Mouse (Mus musculus): ENCODE measurements at regions not wholly inside any gene's neighbourhood (a gene's known extent, or its start where the extent isn't known, plus 50 kb on each side); places are given as distances from the start of the nearest gene placed in this dataset.

DNA sequence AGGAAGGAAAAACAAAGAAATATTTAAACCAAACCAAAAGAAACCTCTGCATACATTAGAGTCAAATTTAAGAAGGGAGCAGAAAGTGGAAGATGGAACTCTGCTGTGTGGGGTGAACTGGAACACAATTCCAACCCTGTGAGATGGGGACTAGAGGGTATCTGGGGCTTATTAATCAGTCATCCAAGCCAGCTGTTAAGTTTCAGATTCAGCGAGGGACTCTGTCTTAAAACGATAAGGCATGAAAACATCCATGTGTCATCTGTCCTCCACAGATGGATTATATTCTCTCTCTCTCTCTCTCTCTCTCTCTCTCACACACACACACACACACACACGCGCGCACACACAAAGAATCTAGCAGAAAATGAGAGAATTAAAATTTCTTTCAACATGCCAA is 147.6 kb upstream of the Marcks start:
- no peak for TF ChIP-seq CTCF (IDR thresholded peaks at IDR 0.05)

DNA sequence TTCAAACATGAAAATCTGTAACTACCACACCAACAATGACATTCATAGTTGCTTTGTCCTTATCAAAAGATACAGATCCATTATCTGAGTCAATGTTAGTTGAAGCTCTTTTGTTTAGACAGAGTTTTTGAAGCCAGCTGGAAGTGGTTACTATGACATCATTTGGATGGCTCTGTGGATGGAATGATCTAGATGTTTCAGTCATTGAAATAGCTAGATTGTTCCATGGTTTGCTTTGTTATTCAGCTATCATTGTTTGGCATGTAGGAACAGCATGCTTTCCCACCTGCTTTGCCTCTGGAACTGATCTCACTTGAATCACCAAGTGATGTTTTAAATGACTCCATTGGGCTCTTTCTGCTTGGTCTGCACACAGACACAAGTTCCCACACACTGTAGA is 144.2 kb upstream of the Marcks start:
- no peak overlapping the region for H3K9ac ChIP-seq (replicated peaks; ENCODE audit: low read length, poor library complexity, severe bottlenecking)
- H3K4me1 ChIP-seq (ENCODE audit: insufficient read depth, low read length), result no peaks in the 10 kb centered on the region
- ATAC-seq (ENCODE audit: low FRiP score) (no peak), DNase-seq (ENCODE audit: low spot score) (no peak)
- H3K4me2 ChIP-seq (ENCODE audit: low read depth, low read length, poor library complexity, severe bottlenecking), result no peak overlapping the region
- TF ChIP-seq CTCF (IDR thresholded peaks at IDR 0.05), result no peak
- H3K36me3 ChIP-seq (ENCODE audit: insufficient read depth, low read length), result no peaks in the 10 kb centered on the region
- H3K27ac ChIP-seq (ENCODE audit: low read depth, low read length), result no peak overlapping the region
- no peak overlapping the region for H3K4me3 ChIP-seq (ENCODE audit: low read depth, low read length)
- no peaks in the 10 kb centered on the region for H3K9me3 ChIP-seq (ENCODE audit: low read length)
- no peaks in the 10 kb centered on the region for H3K27me3 ChIP-seq (ENCODE audit: insufficient read depth, low read length)

More for the DNA sequence above, 147.6 kb upstream of the Marcks start:
- Histone ChIP-seq H3K4me1 (ENCODE audit: insufficient read depth, low read length) (no peaks in the 10 kb centered on the region), H3K4me2 (ENCODE audit: low read depth, low read length, poor library complexity, severe bottlenecking) (no peak overlapping the region), H3K9me3 (ENCODE audit: low read length) (no peaks in the 10 kb centered on the region), H3K9ac (replicated peaks; ENCODE audit: low read length, poor library complexity, severe bottlenecking) (no peak overlapping the region), H3K4me3 (ENCODE audit: low read depth, low read length) (no peak overlapping the region), H3K27ac (ENCODE audit: low read depth, low read length) (no peak overlapping the region), H3K36me3 (ENCODE audit: insufficient read depth, low read length) (no peaks in the 10 kb centered on the region), H3K27me3 (ENCODE audit: insufficient read depth, low read length) (no peaks in the 10 kb centered on the region)
- ATAC-seq (ENCODE audit: low FRiP score), result no peak
- WGBS, result 90% methylated on average over 5 of the region's 5 CpGs
- no peak for DNase-seq (ENCODE audit: low spot score)

DNA sequence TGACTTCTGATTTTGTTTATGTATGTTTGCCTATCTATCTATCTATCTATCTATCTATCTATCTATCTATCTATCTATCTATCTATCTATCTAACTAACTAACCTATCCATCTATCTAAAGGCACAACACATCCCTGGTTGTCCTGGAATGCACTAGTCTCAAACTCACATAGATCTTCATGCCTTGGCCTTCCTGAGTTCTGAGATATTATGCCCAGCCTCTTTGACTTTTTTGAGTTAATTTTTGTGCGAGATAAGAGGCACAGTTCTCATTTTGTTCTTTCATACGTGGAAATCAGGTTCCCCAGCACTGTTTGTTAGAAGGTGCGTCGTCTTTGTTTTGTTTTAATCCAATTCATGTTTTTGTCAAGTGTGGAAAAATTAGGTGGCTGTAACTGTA is 142.1 kb upstream of the Marcks start:
- Histone ChIP-seq H3K27ac (ENCODE audit: low read depth, low read length) (no peak overlapping the region), H3K4me1 (ENCODE audit: insufficient read depth, low read length) (no peaks in the 10 kb centered on the region), H3K9me3 (ENCODE audit: low read length) (no peaks in the 10 kb centered on the region), H3K4me2 (ENCODE audit: low read depth, low read length, poor library complexity, severe bottlenecking) (no peak overlapping the region), H3K4me3 (ENCODE audit: low read depth, low read length) (no peak overlapping the region), H3K36me3 (ENCODE audit: insufficient read depth, low read length) (no peaks in the 10 kb centered on the region), H3K9ac (replicated peaks; ENCODE audit: low read length, poor library complexity, severe bottlenecking) (no peak overlapping the region), H3K27me3 (ENCODE audit: insufficient read depth, low read length) (no peaks in the 10 kb centered on the region)
- DNase-seq (ENCODE audit: low spot score) (no peak), ATAC-seq (ENCODE audit: low FRiP score) (no peak)
- WGBS, result 87% methylated on average over 4 of the region's 4 CpGs
- no peak for TF ChIP-seq CTCF (IDR thresholded peaks at IDR 0.05)

DNA sequence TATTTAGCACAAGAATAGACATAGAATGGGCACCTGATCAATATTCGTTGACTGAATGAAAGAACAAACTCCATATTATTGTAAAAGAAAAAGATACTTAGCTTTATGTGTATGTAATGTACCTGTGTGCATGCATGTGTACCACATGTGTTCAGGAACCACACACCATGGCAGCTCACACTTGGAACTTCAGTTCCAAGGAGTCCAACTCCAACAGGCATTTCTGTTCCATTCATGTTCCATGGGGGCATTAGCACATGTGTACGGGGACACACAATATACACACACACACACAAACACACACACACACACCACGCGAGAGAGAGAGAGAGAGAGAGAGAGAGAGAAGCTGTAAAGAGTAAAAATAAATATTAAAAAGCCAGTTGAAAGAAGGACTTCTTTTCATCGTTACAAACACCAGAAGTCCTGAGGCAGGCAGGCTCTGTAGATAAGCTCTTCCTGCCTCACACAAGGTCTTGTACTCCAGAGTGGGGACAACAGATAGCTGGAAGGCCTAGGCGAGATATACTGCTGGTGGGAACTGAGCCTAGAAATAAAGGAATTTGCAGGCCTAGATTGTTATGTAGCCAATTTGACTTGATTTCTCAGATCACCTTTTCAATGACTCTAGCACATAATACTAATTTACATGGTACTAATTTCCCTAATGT is 141.6 kb upstream of the Marcks start:
- no peak overlapping the region for H3K4me3 ChIP-seq (ENCODE audit: low read depth, low read length)
- ATAC-seq (ENCODE audit: low FRiP score), result no peak
- H3K27me3 ChIP-seq (ENCODE audit: insufficient read depth, low read length), result no peaks in the 10 kb centered on the region
- 89% methylated on average over 6 of the region's 6 CpGs for WGBS
- no peaks in the 10 kb centered on the region for H3K4me1 ChIP-seq (ENCODE audit: insufficient read depth, low read length)
- no peaks in the 10 kb centered on the region for H3K36me3 ChIP-seq (ENCODE audit: insufficient read depth, low read length)
- no peaks in the 10 kb centered on the region for H3K9me3 ChIP-seq (ENCODE audit: low read length)
- H3K9ac ChIP-seq (replicated peaks; ENCODE audit: low read length, poor library complexity, severe bottlenecking), result no peak overlapping the region
- DNase-seq (ENCODE audit: low spot score), result no peak
- no peak for TF ChIP-seq CTCF (IDR thresholded peaks at IDR 0.05)
- no peak overlapping the region for H3K27ac ChIP-seq (ENCODE audit: low read depth, low read length)
- no peak overlapping the region for H3K4me2 ChIP-seq (ENCODE audit: low read depth, low read length, poor library complexity, severe bottlenecking)

DNA sequence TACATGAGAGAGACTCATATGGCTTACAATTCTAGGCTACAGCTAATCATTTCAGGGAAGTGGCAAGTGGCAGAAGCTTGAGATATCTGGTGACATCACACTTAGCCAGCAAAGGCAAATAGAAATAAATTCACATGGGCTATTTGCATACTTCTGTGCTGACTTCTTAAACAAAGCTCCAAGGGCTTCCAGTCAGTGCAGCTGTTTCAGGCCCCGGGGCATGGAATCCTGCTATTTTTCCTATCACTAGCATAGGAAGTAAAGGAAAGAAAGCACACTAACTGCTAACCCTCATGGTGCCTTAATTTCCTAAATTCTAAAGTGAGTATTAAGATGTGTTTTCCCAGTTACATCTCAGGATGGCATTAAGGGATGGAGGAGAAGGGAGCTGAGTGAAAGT is 140.6 kb upstream of the Marcks start:
- Histone ChIP-seq H3K4me3 (ENCODE audit: low read depth, low read length) (no peak overlapping the region), H3K36me3 (ENCODE audit: insufficient read depth, low read length) (no peaks in the 10 kb centered on the region), H3K9me3 (ENCODE audit: low read length) (no peaks in the 10 kb centered on the region), H3K4me1 (ENCODE audit: insufficient read depth, low read length) (no peaks in the 10 kb centered on the region), H3K27me3 (ENCODE audit: insufficient read depth, low read length) (no peaks in the 10 kb centered on the region), H3K4me2 (ENCODE audit: low read depth, low read length, poor library complexity, severe bottlenecking) (no peak overlapping the region), H3K9ac (replicated peaks; ENCODE audit: low read length, poor library complexity, severe bottlenecking) (no peak overlapping the region), H3K27ac (ENCODE audit: low read depth, low read length) (no peak overlapping the region)
- no peak for ATAC-seq (ENCODE audit: low FRiP score)
- TF ChIP-seq CTCF (IDR thresholded peaks at IDR 0.05), result no peak
- 55% methylated on average over 1 of the region's 1 CpGs for WGBS
- DNase-seq (ENCODE audit: low spot score), result no peak

DNA sequence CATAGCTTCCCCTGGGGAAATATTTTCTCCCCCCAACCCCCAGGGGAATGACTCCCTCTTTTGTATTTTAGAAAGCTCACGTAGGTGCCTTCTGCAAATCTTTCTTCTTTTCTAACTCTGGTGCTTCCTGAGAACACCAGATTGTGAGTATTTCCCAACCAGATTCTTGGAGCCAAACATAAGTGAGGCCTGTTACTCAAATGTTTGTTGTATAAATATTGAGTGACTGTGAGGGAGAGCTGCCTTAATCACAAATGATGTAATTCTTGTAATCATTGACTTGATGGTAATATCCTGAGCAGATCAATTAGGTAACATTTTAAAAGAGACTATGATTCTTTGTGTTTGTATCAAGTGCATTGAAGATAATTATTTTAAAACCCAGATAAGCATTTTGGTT is 137.1 kb upstream of the Marcks start:
- no peak overlapping the region for H3K27ac ChIP-seq (ENCODE audit: low read depth, low read length)
- H3K4me2 ChIP-seq (ENCODE audit: low read depth, low read length, poor library complexity, severe bottlenecking), result no peak overlapping the region
- 88% methylated on average over 1 of the region's 1 CpGs for WGBS
- H3K4me1 ChIP-seq (ENCODE audit: insufficient read depth, low read length), result no peaks in the 10 kb centered on the region
- H3K4me3 ChIP-seq (ENCODE audit: low read depth, low read length), result no peak overlapping the region
- no peak for TF ChIP-seq CTCF (IDR thresholded peaks at IDR 0.05)
- DNase-seq (ENCODE audit: low spot score) (no peak), ATAC-seq (ENCODE audit: low FRiP score) (no peak)
- H3K9me3 ChIP-seq (ENCODE audit: low read length), result no peaks in the 10 kb centered on the region
- H3K9ac ChIP-seq (replicated peaks; ENCODE audit: low read length, poor library complexity, severe bottlenecking), result no peak overlapping the region
- H3K27me3 ChIP-seq (ENCODE audit: insufficient read depth, low read length), result no peaks in the 10 kb centered on the region
- H3K36me3 ChIP-seq (ENCODE audit: insufficient read depth, low read length), result no peaks in the 10 kb centered on the region

Data from midbrain, postnatal 0 days (tissue).